Mouse (Mus musculus): ENCODE data around the gene Nsf.

DNA sequence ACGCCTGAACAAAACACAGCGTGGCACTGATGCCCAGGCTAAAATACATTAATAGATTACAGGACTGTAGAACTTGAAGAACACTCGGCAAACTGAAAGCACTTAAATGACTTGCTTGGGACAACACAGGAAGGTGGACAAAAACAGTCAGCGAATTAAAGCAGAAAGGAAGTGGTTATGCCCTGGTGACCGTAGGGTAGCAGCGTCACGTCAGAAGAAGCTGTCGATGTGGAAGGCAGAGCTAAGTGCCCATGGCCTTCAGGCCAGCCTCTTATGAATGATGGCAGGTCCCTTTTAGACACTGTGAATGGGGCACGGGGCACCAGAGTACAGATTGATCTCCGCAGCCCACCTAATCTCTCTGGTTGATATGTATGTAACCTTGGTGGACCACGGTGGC lies 105.6 kb downstream of the Nsf start:
- no peak for TF ChIP-seq CTCF (IDR thresholded peaks at IDR 0.05; ENCODE audit: low read depth, low read length)
- TF ChIP-seq POLR2A (IDR thresholded peaks at IDR 0.05; ENCODE audit: extremely low read depth, insufficient read depth, low read length), result no peak
